Mouse (Mus musculus) mammary gland, adult 2 months (tissue): ENCODE results near the gene Gm13723. TPM values are rescaled to one million over a fixed set of nuclear protein-coding genes. Genes with fewer than 3 reads are reported as not detected.

Experiments
- polyA plus RNA-seq: library from polyadenylated mRNA; depleted of rRNA; stranded (reverse); fragments of >200 nt; gene quantifications from 2 replicates; pipeline ENCODE4 v1.2.3, GENCODE M21; 2012; ENCODE audit warnings: low replicate concordance; rRNA removed

Gm13723 gene
- polyA plus RNA-seq: not detected in 2 replicates

GRCm38 (mm10) chr2:86874702-86875101, at the start of gene Gm13723:
Gene Gm13723, minus strand, starts transcription at chr2:86874802.

GRCm38 (mm10) chr2:86892116-86892515, 17.5 kb upstream of the Gm13723 start, which contains the start of gene Olfr1097:
Gene Olfr1097, minus strand, starts transcription at chr2:86892216.

GRCm38 (mm10) chr2:86851596-86851995, 23.0 kb downstream of the Gm13723 start, which contains the start of gene Olfr1095:
Gene Olfr1095, minus strand, starts transcription at chr2:86851696.

GRCm38 (mm10) chr2:86824363-86824762, 50.2 kb downstream of the Gm13723 start, which contains the start of gene Olfr1094:
Gene Olfr1094, plus strand, starts transcription at chr2:86824663.

Other genes with a start within 250 kb of the Gm13723 start
- gene Olfr1084, start 235.1 kb downstream of the Gm13723 start, polyA plus RNA-seq: not detected in 2 replicates
- not detected in 2 replicates for gene Olfr1085, start 212.8 kb downstream of the Gm13723 start, polyA plus RNA-seq
- gene Olfr1086, start 194.7 kb downstream of the Gm13723 start, polyA plus RNA-seq: not detected in 2 replicates
- gene Olfr1087, start 176.4 kb downstream of the Gm13723 start, polyA plus RNA-seq: not detected in 2 replicates
- gene Olfr1089, start 141.1 kb downstream of the Gm13723 start, polyA plus RNA-seq: not detected in 2 replicates
- gene Olfr1090, start 115.8 kb downstream of the Gm13723 start, polyA plus RNA-seq: not detected in 2 replicates
- gene Olfr1093, start 92.3 kb downstream of the Gm13723 start, polyA plus RNA-seq: not detected in 2 replicates
- gene Olfr141, start 64.8 kb downstream of the Gm13723 start, polyA plus RNA-seq: not detected in 2 replicates
- not detected in 2 replicates for gene Olfr1094, start 50.1 kb downstream of the Gm13723 start, polyA plus RNA-seq
- gene Olfr1095, start 23.1 kb downstream of the Gm13723 start, polyA plus RNA-seq: not detected in 2 replicates
- not detected in 2 replicates for gene Olfr1097, start 17.4 kb upstream of the Gm13723 start, polyA plus RNA-seq
- gene Olfr1098, start 49.7 kb upstream of the Gm13723 start, polyA plus RNA-seq: not detected in 2 replicates
- gene Olfr1099, start 85.9 kb upstream of the Gm13723 start, polyA plus RNA-seq: not detected in 2 replicates
- not detected in 2 replicates for gene Olfr1100, start 105.2 kb upstream of the Gm13723 start, polyA plus RNA-seq
- gene Olfr1101, start 116.4 kb upstream of the Gm13723 start, polyA plus RNA-seq: not detected in 2 replicates
- not detected in 2 replicates for gene Olfr1102, start 123.6 kb upstream of the Gm13723 start, polyA plus RNA-seq
- not detected in 2 replicates for gene Olfr1104, start 152.3 kb upstream of the Gm13723 start, polyA plus RNA-seq
- not detected in 2 replicates for gene Olfr1105, start 161.7 kb upstream of the Gm13723 start, polyA plus RNA-seq
- not detected in 2 replicates for gene Olfr1106, start 177.5 kb upstream of the Gm13723 start, polyA plus RNA-seq
- gene Olfr1107, start 201.0 kb upstream of the Gm13723 start, polyA plus RNA-seq: not detected in 2 replicates
- not detected in 2 replicates for gene Olfr1109, start 221.2 kb upstream of the Gm13723 start, polyA plus RNA-seq
- gene Olfr259, start 239.8 kb upstream of the Gm13723 start, polyA plus RNA-seq: not detected in 2 replicates